Mouse (Mus musculus) C2C12 (cell line): ENCODE measurements around the gene Crtc1.

ENCODE experiments used
- CTCF ChIP-seq: IDR thresholded peaks from one replicate; pipeline ENCODE4 v1.5.1; 2011; ENCODE audit not compliant: control insufficient read depth, insufficient read depth, insufficient read length
- MAX ChIP-seq: IDR thresholded peaks from one replicate; pipeline ENCODE4 v1.6.1; 2011; ENCODE audit warnings: mild to moderate bottlenecking, control low read depth
- MYOG ChIP-seq: IDR thresholded peaks from one replicate; pipeline ENCODE4 v1.6.1; 2011; ENCODE audit not compliant: control insufficient read depth, insufficient read length; ENCODE audit errors: extremely low read depth

- TF ChIP-seq CTCF (no peak), MAX (no peak), MYOG (no peak)
Measured at GRCm38 (mm10) chr8:70361484-70362032, 77.8 kb downstream of the Crtc1 start.
